Mouse (Mus musculus): ENCODE data around the gene Pgf. TPM values are rescaled to one million over a fixed set of nuclear protein-coding genes. Genes with fewer than 3 reads are reported as not detected.

The Pgf gene
- polyA plus RNA-seq, 1 experiment from 2014 or later, result 6.3 TPM

DNA sequence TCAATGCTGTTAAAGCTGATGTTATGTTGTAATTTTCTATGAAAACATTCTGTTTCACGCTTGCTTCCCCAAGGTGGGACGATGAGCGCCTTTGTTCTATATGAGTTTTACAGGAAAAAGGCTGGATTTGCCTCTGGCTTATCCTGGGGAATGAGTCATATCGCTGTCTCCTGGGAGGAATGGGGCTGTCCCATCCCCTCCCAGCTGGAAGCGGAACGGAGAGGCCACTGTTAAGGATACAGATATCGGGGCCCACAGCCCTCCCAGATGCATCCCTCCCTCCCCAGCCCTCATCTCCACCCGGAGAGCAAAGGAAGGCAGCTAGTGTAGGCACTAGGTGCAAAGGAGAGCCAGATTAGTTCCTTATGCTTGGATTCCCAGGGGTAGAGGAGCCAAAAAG is 8.2 kb upstream of the Pgf start:
- WGBS, result 73% methylated on average over 8 of the region's 8 CpGs
- H3K9ac ChIP-seq, result no peak overlapping the region
- H3K4me1 ChIP-seq, result peaks cover 14% of the 10 kb centered on the region
- H3K27ac ChIP-seq, result no peak overlapping the region
- H3K27me3 ChIP-seq, result peaks cover 23% of the 10 kb centered on the region
- no peaks in the 10 kb centered on the region for H3K9me3 ChIP-seq
- no peak overlapping the region for H3K4me2 ChIP-seq
- no peak for ATAC-seq (ENCODE audit: low FRiP score)
- H3K4me3 ChIP-seq (replicated peaks), result no peak overlapping the region
- no peaks in the 10 kb centered on the region for H3K36me3 ChIP-seq (replicated peaks)

DNA sequence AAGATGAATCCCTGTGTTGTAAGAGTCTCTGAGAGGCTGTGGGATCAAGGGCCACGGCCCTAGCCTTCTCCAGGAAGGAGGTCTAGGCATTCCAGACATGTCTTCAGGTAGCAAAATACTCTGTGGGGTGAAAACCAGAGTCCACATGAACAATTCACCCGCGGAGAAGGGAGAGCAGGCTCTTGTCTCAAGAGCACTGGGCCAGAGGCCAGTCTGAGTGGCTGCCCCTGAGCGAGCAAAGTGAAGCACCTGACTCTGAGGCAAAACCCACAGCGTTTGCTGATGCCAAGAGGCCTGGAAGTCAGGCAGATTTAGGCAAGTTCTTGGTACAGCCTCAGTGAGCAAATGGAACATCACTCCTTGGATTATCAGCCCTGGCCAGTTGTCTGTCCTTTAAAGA is 6.5 kb upstream of the Pgf start:
- Histone ChIP-seq H3K9me3 (no peaks in the 10 kb centered on the region), H3K4me1 (peaks cover 14% of the 10 kb centered on the region), H3K27ac (no peak overlapping the region), H3K4me3 (replicated peaks) (no peak overlapping the region), H3K36me3 (replicated peaks) (no peaks in the 10 kb centered on the region), H3K27me3 (peaks cover 25% of the 10 kb centered on the region), H3K9ac (no peak overlapping the region), H3K4me2 (no peak overlapping the region)
- no peak for ATAC-seq (ENCODE audit: low FRiP score)
- WGBS, result 73% methylated on average over 5 of the region's 5 CpGs

DNA sequence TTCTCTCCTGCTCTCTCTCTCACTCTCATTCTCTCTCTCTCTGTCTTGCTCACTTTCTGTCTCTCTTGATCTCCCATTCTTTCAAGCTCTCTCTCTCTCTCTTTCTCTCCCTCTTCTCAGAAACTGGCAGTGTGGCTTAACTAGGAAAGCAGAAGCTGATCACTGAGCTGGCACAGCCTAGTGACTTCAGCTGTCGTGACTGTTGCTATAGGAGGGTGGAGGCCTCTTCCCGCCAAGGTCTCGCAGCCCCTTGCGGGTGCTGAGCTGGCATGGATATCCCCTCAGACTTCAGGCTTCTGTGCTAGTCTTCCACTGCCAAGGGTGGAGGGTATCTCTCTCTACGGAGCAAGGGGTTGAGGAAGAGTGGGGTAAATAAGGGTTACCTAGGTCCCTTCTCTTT is 5.3 kb upstream of the Pgf start:
- H3K9ac ChIP-seq, result no peak overlapping the region
- H3K4me3 ChIP-seq (replicated peaks), result no peak overlapping the region
- H3K36me3 ChIP-seq (replicated peaks), result no peaks in the 10 kb centered on the region
- H3K9me3 ChIP-seq, result no peaks in the 10 kb centered on the region
- WGBS, result 61% methylated on average over 5 of the region's 5 CpGs
- H3K27ac ChIP-seq, result no peak overlapping the region
- ATAC-seq (ENCODE audit: low FRiP score), result no peak
- peaks cover 14% of the 10 kb centered on the region for H3K4me1 ChIP-seq
- H3K4me2 ChIP-seq, result no peak overlapping the region
- H3K27me3 ChIP-seq, result peaks cover 36% of the 10 kb centered on the region

DNA sequence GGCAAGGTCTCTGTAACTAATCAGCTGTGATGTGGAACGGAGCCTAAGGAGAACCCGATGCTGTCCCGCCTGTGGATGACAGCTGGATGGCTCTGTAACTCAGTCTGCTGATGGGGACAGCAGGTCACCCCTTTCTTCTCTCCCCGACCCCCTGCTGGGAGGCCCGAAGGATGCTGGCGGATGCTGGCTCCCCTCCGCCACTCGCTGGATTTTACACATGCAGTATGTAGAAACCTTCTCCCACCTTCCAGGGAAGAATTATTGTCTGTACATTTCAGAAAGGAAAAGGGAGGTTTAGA is 4.7 kb upstream of the Pgf start:
- Histone ChIP-seq H3K36me3 (replicated peaks) (no peaks in the 10 kb centered on the region), H3K4me1 (peaks cover 17% of the 10 kb centered on the region), H3K27me3 (peaks cover 42% of the 10 kb centered on the region), H3K4me2 (peak overlapping the region; percentile 10), H3K27ac (no peak overlapping the region), H3K9me3 (no peaks in the 10 kb centered on the region), H3K4me3 (replicated peaks) (no peak overlapping the region), H3K9ac (no peak overlapping the region)
- ATAC-seq (ENCODE audit: low FRiP score), result no peak
- 9% methylated on average over 8 of the region's 8 CpGs for WGBS

DNA sequence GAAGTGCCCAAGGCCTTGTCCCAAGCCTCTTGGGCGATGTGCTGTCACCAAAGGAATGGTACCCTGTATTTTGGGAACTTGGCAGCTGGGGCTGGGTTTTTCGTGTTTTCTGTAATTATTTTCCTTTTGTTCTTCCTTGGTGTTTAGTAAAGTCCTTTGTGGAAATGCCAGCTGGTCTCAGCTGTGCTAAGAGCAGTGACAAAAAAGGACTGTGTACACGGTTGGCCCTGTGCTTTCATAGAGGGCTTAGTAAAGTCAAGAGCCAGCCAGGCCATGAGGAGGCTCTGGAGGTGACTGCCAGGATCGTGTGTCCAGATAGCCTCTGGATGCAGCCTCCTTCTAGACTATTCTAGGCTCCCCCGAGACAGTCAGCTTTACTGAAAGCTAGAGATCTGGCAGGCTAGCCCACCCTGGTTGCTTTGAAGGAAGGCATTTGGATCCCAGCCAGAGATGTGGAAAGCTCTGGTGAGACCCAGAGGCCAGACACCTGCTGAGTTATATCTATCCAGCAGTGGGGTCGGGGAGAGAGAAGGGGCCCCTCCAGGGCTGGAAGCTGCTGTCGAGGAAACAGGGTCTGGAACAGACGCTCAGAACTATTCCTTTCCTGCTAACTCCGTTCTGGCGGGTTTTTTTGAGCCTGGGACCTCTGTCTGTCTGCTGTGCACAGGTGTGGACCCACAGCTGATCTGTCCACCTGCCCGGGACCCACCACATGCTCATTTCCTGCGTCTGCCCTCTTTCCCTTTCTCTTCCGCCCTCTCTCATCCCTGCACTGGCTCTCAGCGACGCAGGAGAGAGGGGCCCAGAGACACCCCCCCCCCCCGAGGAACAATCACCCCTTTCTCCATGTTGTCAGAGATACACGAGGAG is 4.1 kb upstream of the Pgf start:
- Histone ChIP-seq H3K27me3 (peaks cover 47% of the 10 kb centered on the region), H3K4me3 (replicated peaks) (no peak overlapping the region), H3K9me3 (no peaks in the 10 kb centered on the region), H3K4me2 (peak overlapping the region; percentile 10), H3K36me3 (replicated peaks) (no peaks in the 10 kb centered on the region), H3K27ac (no peak overlapping the region), H3K9ac (no peak overlapping the region), H3K4me1 (peaks cover 23% of the 10 kb centered on the region)
- 31% methylated on average over 15 of the region's 17 CpGs for WGBS
- ATAC-seq (ENCODE audit: low FRiP score), result no peak

DNA sequence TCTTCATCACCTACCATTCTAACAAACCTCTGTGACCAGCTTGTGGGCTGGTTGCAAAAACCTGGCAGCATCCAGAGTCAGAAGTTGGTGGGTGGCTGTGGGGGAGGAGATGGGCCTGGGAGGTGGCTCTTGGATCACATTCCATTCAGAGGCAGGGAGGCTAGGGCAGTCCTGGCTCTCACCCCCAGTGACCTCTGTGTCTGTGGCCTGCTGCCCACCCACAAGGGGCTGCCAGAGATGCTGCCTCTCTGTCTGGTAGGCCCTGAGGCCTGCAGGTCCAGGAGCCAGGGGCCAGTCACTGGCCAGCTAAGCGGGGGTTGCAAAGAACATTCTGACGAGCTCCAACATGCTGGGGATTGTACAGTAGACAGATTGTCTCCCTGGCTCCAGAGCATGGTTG is 704 bp upstream of the Pgf start:
- Histone ChIP-seq H3K9ac (no peak overlapping the region), H3K4me1 (peaks cover 41% of the 10 kb centered on the region), H3K27me3 (peaks cover 46% of the 10 kb centered on the region), H3K9me3 (no peaks in the 10 kb centered on the region), H3K27ac (no peak overlapping the region), H3K4me2 (no peak overlapping the region), H3K4me3 (replicated peaks) (no peak overlapping the region), H3K36me3 (replicated peaks) (no peaks in the 10 kb centered on the region)
- 84% methylated on average over 2 of the region's 2 CpGs for WGBS
- no peak for ATAC-seq (ENCODE audit: low FRiP score)

DNA sequence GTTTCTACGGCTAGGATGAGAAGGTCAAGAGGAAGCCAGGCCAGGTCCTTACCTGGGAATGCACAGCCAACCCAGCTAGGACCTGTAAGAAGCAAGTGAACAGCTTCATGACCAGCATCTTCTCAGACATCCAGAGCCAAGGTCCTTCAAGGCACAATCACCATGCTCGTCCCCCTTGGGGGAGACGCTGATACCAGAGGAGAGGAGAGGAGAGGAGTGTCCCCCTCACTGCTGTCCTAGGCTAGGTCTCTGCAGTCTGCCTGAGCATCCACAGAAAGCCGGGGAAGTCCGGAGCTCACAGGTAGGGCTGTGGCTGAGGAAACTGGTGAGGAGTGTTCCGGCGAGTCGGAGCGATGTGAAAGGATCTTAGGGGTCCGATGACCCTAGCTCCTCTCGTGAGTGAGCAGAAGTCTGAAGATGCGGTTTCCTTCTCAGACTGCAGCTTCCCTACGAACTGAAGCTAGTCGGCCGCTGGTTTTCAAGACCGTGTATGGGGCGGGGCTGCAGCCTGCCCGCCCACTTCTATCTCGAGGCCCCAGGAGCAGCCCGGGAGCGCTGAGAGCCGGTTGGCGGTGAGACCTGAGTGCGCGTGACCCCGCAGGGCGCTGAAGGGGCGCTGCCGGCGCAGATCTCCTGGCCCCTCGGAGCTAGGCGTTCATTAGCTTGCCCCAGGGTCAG is 605 bp downstream of the Pgf start:
- ATAC-seq (ENCODE audit: low FRiP score), result no peak
- Histone ChIP-seq H3K4me2 (peak overlapping the region; percentile 59), H3K36me3 (replicated peaks) (no peaks in the 10 kb centered on the region), H3K9me3 (no peaks in the 10 kb centered on the region), H3K4me1 (peaks cover 35% of the 10 kb centered on the region), H3K27ac (no peak overlapping the region), H3K9ac (peak overlapping the region; percentile 27), H3K4me3 (replicated peaks) (peak overlapping the region; percentile 28), H3K27me3 (peaks cover 39% of the 10 kb centered on the region)
- WGBS, result 3% methylated on average over 32 of the region's 32 CpGs

DNA sequence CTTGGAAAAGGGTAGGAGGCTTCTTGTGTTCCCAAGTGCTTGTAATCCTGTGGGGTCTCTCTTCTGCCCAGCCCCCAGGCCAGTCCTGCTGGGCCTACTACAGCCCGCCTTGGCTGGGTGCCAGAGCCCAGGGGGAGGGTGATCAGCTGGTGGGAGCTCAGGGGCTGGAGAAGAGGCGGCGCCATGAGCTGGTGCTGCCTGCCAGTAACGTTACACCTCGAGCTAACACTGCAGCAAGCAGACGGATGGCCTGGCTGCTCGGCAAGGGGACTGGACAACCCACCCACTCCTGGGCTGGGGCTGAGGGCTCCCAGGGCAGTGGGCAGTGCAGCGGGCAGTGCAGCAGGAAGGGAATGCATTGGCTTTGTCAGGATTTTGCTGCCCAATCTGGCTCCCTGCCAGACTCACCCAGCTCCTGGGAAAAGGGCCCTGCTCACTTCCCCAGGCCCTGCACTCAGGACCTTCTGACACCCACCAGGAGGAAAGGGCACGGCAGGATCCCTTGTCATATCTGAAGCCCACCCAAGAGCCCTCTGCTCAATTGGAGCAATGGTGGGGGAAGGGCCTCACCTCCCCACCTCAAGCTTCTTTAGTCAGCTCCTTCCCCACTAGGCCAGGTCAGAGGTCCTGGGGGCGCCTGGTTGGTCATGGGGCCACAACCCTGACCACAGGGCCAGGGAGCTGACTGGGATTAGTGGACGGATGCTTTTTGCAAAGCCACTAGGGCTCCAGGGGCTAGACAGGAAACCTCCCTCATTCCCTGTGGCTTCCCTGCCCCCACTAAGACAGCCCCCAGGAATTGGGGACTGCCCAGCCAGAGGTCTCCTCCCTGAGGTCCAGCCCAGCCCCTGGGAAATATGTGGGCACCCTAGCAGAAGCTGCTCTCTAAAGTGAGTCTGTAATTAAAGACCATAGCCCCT is 1.4 kb downstream of the Pgf start:
- Histone ChIP-seq H3K27ac (peak overlapping the region; percentile 71), H3K36me3 (replicated peaks) (no peaks in the 10 kb centered on the region), H3K4me2 (peak overlapping the region; percentile 59), H3K9me3 (no peaks in the 10 kb centered on the region), H3K27me3 (peaks cover 37% of the 10 kb centered on the region), H3K4me3 (replicated peaks) (peak overlapping the region; percentile 28), H3K9ac (peak overlapping the region; percentile 27), H3K4me1 (peaks cover 27% of the 10 kb centered on the region)
- WGBS, result 11% methylated on average over 11 of the region's 11 CpGs
- ATAC-seq (ENCODE audit: low FRiP score), result peak; percentile 91

DNA sequence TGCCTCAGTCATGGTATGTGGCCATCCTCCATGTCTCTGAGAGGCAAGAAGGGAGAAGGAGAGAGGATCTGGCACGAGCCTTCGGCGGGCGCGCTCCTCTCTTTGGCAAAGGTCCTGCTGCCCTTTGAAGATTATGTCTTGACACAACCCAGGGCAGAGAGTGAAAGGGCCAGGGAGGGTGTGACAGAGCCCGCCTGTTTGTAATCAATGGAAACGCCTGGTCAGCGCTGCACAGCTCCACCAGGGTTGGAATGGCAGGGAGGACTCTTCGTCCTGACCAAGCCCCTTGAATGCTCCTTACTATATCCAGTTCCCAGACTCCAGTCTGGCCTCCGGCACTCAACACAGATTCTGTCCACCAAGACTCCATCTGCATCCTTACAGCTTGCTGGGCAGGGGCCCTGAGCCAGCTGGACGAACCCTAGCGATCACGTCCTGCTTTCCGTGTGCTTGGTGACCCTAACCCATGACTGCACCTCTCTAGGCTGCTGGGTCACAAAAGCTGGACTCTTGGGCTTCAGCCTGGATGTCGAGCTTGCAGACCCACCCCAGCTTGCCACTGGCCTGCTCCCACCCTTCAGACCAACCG is 2.4 kb downstream of the Pgf start:
- H3K4me1 ChIP-seq, result peaks cover 27% of the 10 kb centered on the region
- 51% methylated on average over 16 of the region's 16 CpGs for WGBS
- H3K27ac ChIP-seq, result peak overlapping the region; percentile 71
- H3K4me2 ChIP-seq, result peak overlapping the region; percentile 59
- peaks cover 31% of the 10 kb centered on the region for H3K27me3 ChIP-seq
- H3K4me3 ChIP-seq (replicated peaks), result peak overlapping the region; percentile 28
- H3K9ac ChIP-seq, result peak overlapping the region; percentile 27; the same call in 1 of the 2 replicates
- no peaks in the 10 kb centered on the region for H3K9me3 ChIP-seq
- ATAC-seq (ENCODE audit: low FRiP score), result no peak
- H3K36me3 ChIP-seq (replicated peaks), result no peaks in the 10 kb centered on the region

DNA sequence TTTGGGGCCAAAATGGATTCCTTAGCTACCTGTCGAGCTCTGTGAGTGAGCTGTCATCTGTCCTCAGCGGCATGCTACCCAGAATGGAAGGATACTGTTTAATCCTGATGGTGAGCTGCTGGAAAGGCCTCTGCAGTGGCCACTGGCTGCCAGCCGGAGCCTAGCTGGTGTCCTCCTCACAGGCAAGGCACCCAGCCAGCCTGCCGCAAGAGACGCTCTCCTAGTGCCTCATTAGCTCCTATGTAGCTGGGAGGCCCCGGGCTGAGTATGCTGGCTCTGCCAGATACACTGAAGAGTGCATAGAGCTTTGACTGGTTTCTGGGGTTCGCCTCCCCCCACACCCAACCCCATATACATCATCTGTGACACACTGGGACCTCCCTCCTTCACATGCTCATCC is 3.6 kb downstream of the Pgf start:
- no peaks in the 10 kb centered on the region for H3K36me3 ChIP-seq (replicated peaks)
- no peak overlapping the region for H3K9ac ChIP-seq
- H3K9me3 ChIP-seq, result no peaks in the 10 kb centered on the region
- H3K27me3 ChIP-seq, result peaks cover 31% of the 10 kb centered on the region
- H3K4me3 ChIP-seq (replicated peaks), result no peak overlapping the region
- WGBS, result 72% methylated on average over 7 of the region's 7 CpGs
- H3K4me2 ChIP-seq, result no peak overlapping the region
- no peak overlapping the region for H3K27ac ChIP-seq
- H3K4me1 ChIP-seq, result peaks cover 34% of the 10 kb centered on the region
- ATAC-seq (ENCODE audit: low FRiP score), result no peak

DNA sequence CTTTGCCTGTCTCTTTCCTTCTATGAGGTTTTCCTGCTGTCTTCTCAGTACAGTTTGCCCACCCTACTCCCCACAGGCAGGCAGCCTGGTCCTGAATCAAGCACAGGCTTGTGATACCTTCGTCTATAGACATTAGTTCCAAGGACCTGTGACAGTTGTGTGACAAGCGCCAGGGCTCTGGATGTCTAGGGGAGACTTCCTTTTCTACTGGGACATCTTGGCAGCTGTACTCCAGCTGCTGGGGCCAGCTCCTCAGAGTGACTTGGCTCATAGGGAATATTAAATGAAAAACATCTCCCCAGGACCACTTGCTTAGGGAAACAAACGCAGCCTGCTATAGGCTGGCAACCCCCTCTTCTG is 6.7 kb downstream of the Pgf start:
- Histone ChIP-seq H3K4me3 (replicated peaks) (no peak overlapping the region), H3K27me3 (0 out of 2 replicates have a peak, but pooled peaks cover 7% of the 10 kb centered on the region), H3K36me3 (replicated peaks) (0 out of 2 replicates have a peak, but pooled peaks cover 3% of the 10 kb centered on the region), H3K4me1 (peaks cover 18% of the 10 kb centered on the region), H3K9me3 (no peaks in the 10 kb centered on the region), H3K9ac (no peak overlapping the region), H3K27ac (no peak overlapping the region), H3K4me2 (no peak overlapping the region)
- 86% methylated on average over 3 of the region's 3 CpGs for WGBS
- no peak for ATAC-seq (ENCODE audit: low FRiP score)

Measured in forebrain, embryonic 12.5 days (tissue).